Mouse (Mus musculus) embryo, embryonic 10 days (tissue): Measurements from ENCODE around the gene Adk.
A peak's percentile ranks its signal among the peaks of the same experiment; 100 is the strongest.
"Not testable (repeated sequence)": the region's sequence is repeated elsewhere in the genome, so short reads cannot be mapped to it uniquely, and the experiment has no call there.

Experiments
- DNase-seq: peaks from one replicate; pipeline ENCODE4 v3.0.0-alpha.2; 2015; ENCODE audit warnings: low spot score

The Adk gene

GRCm38 (mm10) chr14:21433995-21434394 lies 381.6 kb downstream of the Adk start:
- peak; percentile 17 for DNase-seq

- no peak for DNase-seq
Measured at GRCm38 (mm10) chr14:21434686-21435085, 382.3 kb downstream of the Adk start.

GRCm38 (mm10) chr14:21439785-21440184 lies 387.4 kb downstream of the Adk start:
- peak; percentile 42 for DNase-seq

GRCm38 (mm10) chr14:21440526-21440925 lies 388.2 kb downstream of the Adk start:
- DNase-seq = no peak

- DNase-seq = peak; percentile 71
Measured at GRCm38 (mm10) chr14:21441772-21442533, 389.6 kb downstream of the Adk start.

GRCm38 (mm10) chr14:21452581-21452980 lies 400.2 kb downstream of the Adk start:
- no peak for DNase-seq

- no peak for DNase-seq
Measured at GRCm38 (mm10) chr14:21453896-21454295, 401.5 kb downstream of the Adk start.

GRCm38 (mm10) chr14:21455654-21456350 lies 403.4 kb downstream of the Adk start:
- no peak for DNase-seq

GRCm38 (mm10) chr14:21456526-21456925 lies 404.2 kb downstream of the Adk start:
- no peak for DNase-seq

- DNase-seq = no peak
Measured at GRCm38 (mm10) chr14:21457876-21458275, 405.5 kb downstream of the Adk start.

GRCm38 (mm10) chr14:21458696-21459095 lies 406.3 kb downstream of the Adk start:
- no peak for DNase-seq

GRCm38 (mm10) chr14:21459163-21459562 lies 406.8 kb downstream of the Adk start:
- DNase-seq = no peak

GRCm38 (mm10) chr14:21462398-21462797 lies 410.0 kb downstream of the Adk start:
- DNase-seq = no peak

GRCm38 (mm10) chr14:21463117-21463712 lies 410.8 kb downstream of the Adk start:
- no peak for DNase-seq

GRCm38 (mm10) chr14:21470386-21470785 lies 418.0 kb downstream of the Adk start:
- no peak for DNase-seq

GRCm38 (mm10) chr14:21471975-21472374 lies 419.6 kb downstream of the Adk start:
- DNase-seq = no peak

GRCm38 (mm10) chr14:21474593-21475132 lies 422.3 kb downstream of the Adk start:
- DNase-seq = not testable (repeated sequence)

GRCm38 (mm10) chr14:21477181-21477580 lies 424.8 kb downstream of the Adk start:
- DNase-seq = no peak

GRCm38 (mm10) chr14:21479566-21479965 lies 427.2 kb downstream of the Adk start:
- DNase-seq = no peak

GRCm38 (mm10) chr14:21480191-21480590 lies 427.8 kb downstream of the Adk start:
- DNase-seq = no peak

- no peak for DNase-seq
Measured at GRCm38 (mm10) chr14:21481231-21481630, 428.9 kb downstream of the Adk start, which contains the start of gene Kat6b. Gene Kat6b (plus strand): TSS chr14:21481434.

- DNase-seq = no peak
Measured at GRCm38 (mm10) chr14:21484199-21484598, 431.8 kb downstream of the Adk start.

GRCm38 (mm10) chr14:21484693-21485092 lies 432.3 kb downstream of the Adk start:
- DNase-seq = no peak
